Mouse (Mus musculus): ENCODE results near the gene Nkiras2.

DNA sequence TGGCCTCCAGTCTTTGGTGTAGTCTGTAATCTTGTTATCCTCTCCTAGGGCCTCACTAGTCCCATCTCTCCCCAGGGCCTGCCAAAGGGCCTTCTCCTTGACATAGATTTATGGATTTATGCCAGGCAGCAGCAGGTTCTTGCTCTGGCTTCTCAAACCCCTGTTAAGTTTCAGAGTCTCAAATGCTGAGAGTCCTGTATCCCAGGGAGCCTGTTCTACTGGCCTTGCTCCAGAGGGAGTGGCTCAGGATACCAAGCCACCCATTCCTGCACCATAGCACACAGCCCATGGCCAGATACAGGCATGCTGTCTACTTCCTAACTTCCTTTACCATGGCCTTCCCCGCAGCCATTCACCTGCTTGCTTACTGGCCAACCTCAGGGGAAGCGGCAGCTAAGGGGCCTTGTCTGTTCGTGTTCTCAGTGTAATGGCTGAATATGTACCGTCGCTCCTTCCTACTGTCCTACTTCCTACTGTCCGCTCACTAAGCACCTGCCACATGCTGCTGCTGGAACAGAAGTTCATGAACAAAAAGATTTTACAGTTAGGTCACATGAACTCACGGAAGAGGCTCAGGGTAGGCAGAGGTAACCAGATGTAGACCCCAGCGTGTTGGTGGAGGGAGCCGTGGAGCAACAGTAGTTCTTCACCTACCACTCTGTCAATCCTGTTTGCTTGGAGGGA lies 39.8 kb upstream of the Nkiras2 start:
- TF ChIP-seq CTCF (IDR thresholded peaks at IDR 0.05; ENCODE audit: extremely low read depth, insufficient read depth, insufficient read length, insufficient replicate concordance) (no peak), POLR2A (IDR thresholded peaks at IDR 0.05; ENCODE audit: low read depth, low read length) (no peak)

All from spleen, adult 2 months (tissue).